Mouse (Mus musculus): Measurements from ENCODE around the gene Adamts17.
A peak's percentile ranks its signal among the peaks of the same experiment; 100 is the strongest.

- peak; percentile 84 for TF ChIP-seq CTCF (IDR thresholded peaks at IDR 0.05; ENCODE audit: borderline replicate concordance, control insufficient read depth, extremely low read depth, insufficient read depth, low read length, poor library complexity)
- TF ChIP-seq POLR2A (IDR thresholded peaks at IDR 0.05; ENCODE audit: control insufficient read depth, extremely low read depth, insufficient read depth, low read length, poor library complexity), result 0 out of 2 replicates have a peak, but pooled peaks have one; percentile 35
These were observed at the start of gene Adamts17 for GRCm38 (mm10) chr7:66839463-66840007.
